Comparison of ENCODE assay signal across 25 mouse cellular contexts in the genomic region with DNA sequence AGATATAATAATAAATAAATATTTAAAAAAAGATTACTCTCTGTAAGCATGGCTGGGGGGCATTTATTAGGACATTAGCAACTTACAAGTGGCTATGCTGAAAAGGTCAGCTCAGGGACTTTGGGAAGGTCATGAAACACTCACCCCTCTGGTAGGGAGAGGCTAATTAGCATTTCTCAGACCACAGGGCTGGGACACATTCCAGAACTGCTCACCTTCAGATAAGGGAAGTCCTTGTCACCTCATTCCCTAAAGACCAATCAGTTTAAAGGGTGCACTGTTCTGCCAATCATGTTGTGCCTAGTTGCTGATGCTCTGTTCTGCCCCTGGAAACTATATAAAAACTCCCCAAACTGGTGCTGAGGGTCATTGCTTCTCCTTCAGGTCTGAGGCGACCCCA. TPM values are rescaled to one million over a fixed set of nuclear protein-coding genes. Genes with fewer than 3 reads are reported as not detected.
DNase-seq lines count a peak whose midpoint lies in the region; TF ChIP-seq lines count a peak whose summit lies in the region.
"Had no signal": no experiment of that assay in that cellular context is flagged by ENCODE, and none has a peak within 500 bp of the region (broad histone marks: within the 10 kb centered on the region; RNA-seq: fewer than 3 reads in every experiment).

No protein-coding gene starts in this region.

- peak overlapping the region; percentile 53; the same call in 1 of the 2 replicates for H3K27ac ChIP-seq in ES-Bruce4 (ENCODE audit: insufficient read depth, low read length)
- peak overlapping the region; percentile 64; the same call in 1 of the 2 replicates for H3K27ac ChIP-seq in ES-E14 (ENCODE audit: insufficient read depth, low read depth, low read length, poor library complexity, severe bottlenecking)
- H3K27ac ChIP-seq in cerebellum, adult 2 months (ENCODE audit: insufficient read depth, low read length): no peak overlapping the region
- H3K27ac ChIP-seq: embryonic facial prominence, embryonic 13.5 days; embryonic facial prominence, embryonic 15.5 days; forebrain, embryonic 10.5 days; forebrain, embryonic 12.5 days had no signal

- H3K9ac ChIP-seq in ES-Bruce4 (ENCODE audit: low read depth, poor library complexity, severe bottlenecking) (no peak overlapping the region), ES-E14 (ENCODE audit: insufficient read depth, low read depth, low read length, poor library complexity, severe bottlenecking) (no peak overlapping the region)
- H3K9ac ChIP-seq: embryonic facial prominence, embryonic 13.5 days; embryonic facial prominence, embryonic 15.5 days; forebrain, embryonic 12.5 days; forebrain, postnatal 0 days had no signal

- H3K9me3 ChIP-seq in ES-Bruce4 (replicated peaks; ENCODE audit: control insufficient read depth, insufficient read depth, low read length, poor library complexity, severe bottlenecking): no peaks in the 10 kb centered on the region; the same call in none of the 2 replicates
- no peaks in the 10 kb centered on the region for H3K9me3 ChIP-seq in ES-E14 (ENCODE audit: control insufficient read depth, insufficient read depth, low read depth, low read length)
- H3K9me3 ChIP-seq: embryonic facial prominence, embryonic 13.5 days; embryonic facial prominence, embryonic 15.5 days; forebrain, embryonic 10.5 days; forebrain, embryonic 12.5 days had no signal

- H3K4me3 ChIP-seq in ES-Bruce4 (ENCODE audit: low read depth, low read length) (no peak overlapping the region), ES-E14 (ENCODE audit: insufficient read depth in 1 of 2, low read depth in 1 of 2, low read length in 2 of 2, poor library complexity in 1 of 2, severe bottlenecking in 1 of 2) (no peak overlapping the region)
- no peak overlapping the region for H3K4me3 ChIP-seq in cerebellum, adult 2 months (replicated peaks; ENCODE audit: insufficient read depth, low read depth, low read length)
- H3K4me3 ChIP-seq: embryonic facial prominence, embryonic 13.5 days; embryonic facial prominence, embryonic 15.5 days; erythroblast, embryonic 14.5 days; forebrain, embryonic 10.5 days; forebrain, embryonic 12.5 days had no signal

- no peak for DNase-seq in ES-E14 (ENCODE audit: low read depth, low spot score)
- peak; percentile 19 for DNase-seq in MEL-GATA-1-ER (ENCODE audit: extremely low read depth, low read depth)
- peak; percentile 57 for DNase-seq in ZHBTc4 (ENCODE audit: low read depth, low spot score)
- no peak for DNase-seq in cerebellum, adult 2 months
- no peak for DNase-seq in right cerebral cortex, postnatal 25 days
- no peak for DNase-seq in thymus, postnatal 36 days
- no peak for DNase-seq in layer of hippocampus, adult 18-20 months (ENCODE audit: low spot score in 2 of 2)
- DNase-seq: adrenal gland, adult 2 months; adrenal gland, postnatal 10 days; adrenal gland, postnatal 25 days; B cell, adult 2 months; cerebellum, adult 11 months; cerebellum, adult 18-20 months; cerebellum, adult 9-11 months; cerebellum, postnatal 14 days; cerebellum, postnatal 36 days; embryo, embryonic 11 days; forebrain, postnatal 0 days had no signal

- H3K27me3 ChIP-seq in ES-Bruce4 (ENCODE audit: control insufficient read depth, insufficient read depth, low read length, poor library complexity, severe bottlenecking): no peaks in the 10 kb centered on the region
- no peaks in the 10 kb centered on the region for H3K27me3 ChIP-seq in cerebellum, adult 2 months (ENCODE audit: control insufficient read depth, insufficient read depth, low read length)
- H3K27me3 ChIP-seq: CH12.LX; embryonic facial prominence, embryonic 13.5 days; embryonic facial prominence, embryonic 15.5 days; forebrain, embryonic 12.5 days had no signal

- TF ChIP-seq POLR2A in ES-Bruce4 (IDR thresholded peaks at IDR 0.05; ENCODE audit: insufficient read depth, low read length): no peak
- no peak for TF ChIP-seq POLR2A in cerebellum, adult 2 months (IDR thresholded peaks at IDR 0.05; ENCODE audit: borderline replicate concordance, insufficient read depth, low read length)

- in situ Hi-C loops in ES-E14 (cut with MboI; ENCODE audit: low sequenced_read_pairs in 2 of 2, unreplicated experiment in 2 of 2): no loop called here

- TF ChIP-seq EP300 in ES-Bruce4 (IDR thresholded peaks at IDR 0.05; ENCODE audit: insufficient read depth, low read depth, low read length): no peak

- no peaks in the 10 kb centered on the region for H3K36me3 ChIP-seq in ES-Bruce4 (ENCODE audit: control insufficient read depth, insufficient read depth, low read length, poor library complexity, severe bottlenecking)
- no peaks in the 10 kb centered on the region for H3K36me3 ChIP-seq in ES-E14 (ENCODE audit: control insufficient read depth, insufficient read depth, low read length, poor library complexity, severe bottlenecking)
- H3K36me3 ChIP-seq: embryonic facial prominence, embryonic 13.5 days; embryonic facial prominence, embryonic 15.5 days; forebrain, embryonic 10.5 days; forebrain, embryonic 12.5 days had no signal

- 92% methylated on average over 1 of the region's 1 CpGs for WGBS in cerebellum, adult 2 months

- TF ChIP-seq CTCF in ES-Bruce4 (IDR thresholded peaks at IDR 0.05; ENCODE audit: low read depth, low read length): no peak
- TF ChIP-seq CTCF in cerebellum, adult 2 months (IDR thresholded peaks at IDR 0.05; ENCODE audit: borderline replicate concordance, insufficient read depth, low read depth, low read length): no peak

- H3K4me1 ChIP-seq in ES-Bruce4 (ENCODE audit: control insufficient read depth, insufficient read depth, low read length): peaks cover 3% of the 10 kb centered on the region
- H3K4me1 ChIP-seq in ES-E14 (ENCODE audit: control insufficient read depth in 2 of 2, insufficient read depth in 2 of 2, low read length in 2 of 2, poor library complexity in 1 of 2): peaks cover 2 to 17% of the 10 kb centered on the region in 2 experiments; a peak in 3 of 4 replicates
- no peaks in the 10 kb centered on the region for H3K4me1 ChIP-seq in cerebellum, adult 2 months (ENCODE audit: control insufficient read depth, insufficient read depth, low read length)
- H3K4me1 ChIP-seq: embryonic facial prominence, embryonic 13.5 days; embryonic facial prominence, embryonic 15.5 days; forebrain, embryonic 10.5 days; forebrain, embryonic 12.5 days had no signal

TF ChIP-seq in ES-E14, 5 proteins besides CTCF, POLR2A, EP300 and RAD21:
- TF ChIP-seq HCFC1 (IDR thresholded peaks at IDR 0.05; ENCODE audit: borderline replicate concordance, insufficient read depth, low read length) (no peak), ZC3H11A (IDR thresholded peaks at IDR 0.05; ENCODE audit: borderline replicate concordance, low read depth, low read length) (no peak), MAFK (IDR thresholded peaks at IDR 0.05; ENCODE audit: insufficient read depth, low read depth, low read length) (no peak), ZNF384 (IDR thresholded peaks at IDR 0.05; ENCODE audit: low read depth, low read length) (no peak), CHD2 (IDR thresholded peaks at IDR 0.05; ENCODE audit: low read depth, low read length) (no peak)

RNA-seq across cellular contexts. Expression of gene Prmt9, which starts 10.9 kb away (rescaled TPM):
- polyA plus RNA-seq in ES-Bruce4 (2011; ENCODE audit: insufficient read depth, insufficient read length, low read depth, missing spikeins): 21.3 and 21.5 TPM in 2 replicates
- 11.9 and 18.2 TPM in 2 replicates for total RNA-seq in ES-E14 (2012; rRNA removed)
- 22.7 and 23.2 TPM in 2 replicates for polyA plus RNA-seq in cerebellum, adult 2 months (2012; rRNA removed)
- total RNA-seq in layer of hippocampus, adult 18-20 months (2021): 10 to 100 TPM; 17.4 to 19.2 TPM

RNA-seq across cellular contexts. Expression of gene Arhgap10, which starts 20.5 kb away (rescaled TPM):
- polyA plus RNA-seq in ES-Bruce4 (2011; ENCODE audit: insufficient read depth, insufficient read length, low read depth, missing spikeins): 26.0 and 26.7 TPM in 2 replicates
- 6.9 and 10.8 TPM in 2 replicates for total RNA-seq in ES-E14 (2012; rRNA removed)
- 12.5 and 13.9 TPM in 2 replicates for polyA plus RNA-seq in cerebellum, adult 2 months (2012; rRNA removed)
- 10 to 100 TPM; 11.0 to 11.3 TPM for total RNA-seq in layer of hippocampus, adult 18-20 months (2021)

Comparison
In these comparisons a context has a peak if more than half of its experiments do, and no peak if none do; other contexts are left out.
1. DNase-seq: peak in MEL-GATA-1-ER (single experiment) and ZHBTc4 (single experiment); none in ES-E14 (single experiment), cerebellum, adult 2 months (0 of 2), right cerebral cortex, postnatal 25 days (single experiment), thymus, postnatal 36 days (0 of 2) and layer of hippocampus, adult 18-20 months (0 of 2).